Mouse (Mus musculus) common myeloid progenitor, adult 5-6 weeks (primary cell): ENCODE measurements at regions not wholly inside any gene's neighbourhood (a gene's known extent, or its start where the extent isn't known, plus 50 kb on each side); places are given as distances from the start of the nearest gene placed in this dataset.
"Not testable (repeated sequence)": the region's sequence is repeated elsewhere in the genome, so short reads cannot be mapped to it uniquely, and the experiment has no call there.

Source experiments
- ATAC-seq: replicated peaks from 2 replicates; pipeline ENCODE4 v1.8.0; 2016; ENCODE audit warnings: low read depth, mild to moderate bottlenecking, moderate TSS enrichment, inconsistent platforms; ENCODE audit not compliant: poor library complexity, severe bottlenecking

GRCm38 (mm10) chrX:105655591-105655990, 108.5 kb upstream of the Fgf16 start:
- ATAC-seq = not testable (repeated sequence)

GRCm38 (mm10) chrX:105670531-105670930, 93.5 kb upstream of the Fgf16 start:
- ATAC-seq = peak; percentile 60

GRCm38 (mm10) chrX:105671247-105671646, 92.8 kb upstream of the Fgf16 start:
- ATAC-seq = no peak

GRCm38 (mm10) chrX:105674860-105675259, 89.2 kb upstream of the Fgf16 start:
- ATAC-seq = no peak

GRCm38 (mm10) chrX:105683678-105684077, 80.4 kb upstream of the Fgf16 start:
- no peak for ATAC-seq

- no peak for ATAC-seq
Observed at GRCm38 (mm10) chrX:105684433-105684832, 79.6 kb upstream of the Fgf16 start.

GRCm38 (mm10) chrX:105710676-105711241, 53.3 kb upstream of the Fgf16 start:
- ATAC-seq = no peak
